Mouse (Mus musculus) embryonic fibroblast, embryonic 13.5 days (primary cell): ENCODE data around the gene Tcn2.

Experiments used
- CTCF ChIP-seq: IDR thresholded peaks from 2 replicates; pipeline ENCODE4 v1.5.1; 2011; ENCODE audit warnings: mild to moderate bottlenecking, control low read depth, low read length, moderate library complexity, borderline replicate concordance; ENCODE audit not compliant: insufficient read depth
- POLR2A ChIP-seq: IDR thresholded peaks from 2 replicates; pipeline ENCODE4 v1.6.1; 2011; ENCODE audit warnings: low read depth, mild to moderate bottlenecking, control low read depth, low read length, moderate library complexity

DNA sequence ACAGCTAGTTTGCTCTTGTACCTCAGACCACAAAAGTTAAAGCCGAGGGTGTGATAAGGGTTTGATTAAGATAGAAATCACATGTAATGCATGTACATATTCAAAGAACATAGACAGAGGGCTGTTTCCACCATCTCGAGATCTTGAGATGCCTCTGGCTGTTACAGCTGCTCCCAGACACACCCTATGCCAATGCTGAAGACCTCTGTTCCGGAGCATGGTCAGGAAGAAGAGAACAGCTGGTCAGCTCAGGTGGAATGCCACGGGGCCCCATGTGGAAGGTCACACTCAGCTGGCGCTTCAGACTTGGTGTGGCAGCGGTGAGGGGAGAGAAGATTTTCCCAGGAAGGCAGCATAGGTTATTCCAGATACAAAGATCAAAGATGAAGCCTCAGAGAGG, 27.3 kb downstream of the Tcn2 start:
- no peak for TF ChIP-seq CTCF
- no peak for TF ChIP-seq POLR2A
